In the genomic region with DNA sequence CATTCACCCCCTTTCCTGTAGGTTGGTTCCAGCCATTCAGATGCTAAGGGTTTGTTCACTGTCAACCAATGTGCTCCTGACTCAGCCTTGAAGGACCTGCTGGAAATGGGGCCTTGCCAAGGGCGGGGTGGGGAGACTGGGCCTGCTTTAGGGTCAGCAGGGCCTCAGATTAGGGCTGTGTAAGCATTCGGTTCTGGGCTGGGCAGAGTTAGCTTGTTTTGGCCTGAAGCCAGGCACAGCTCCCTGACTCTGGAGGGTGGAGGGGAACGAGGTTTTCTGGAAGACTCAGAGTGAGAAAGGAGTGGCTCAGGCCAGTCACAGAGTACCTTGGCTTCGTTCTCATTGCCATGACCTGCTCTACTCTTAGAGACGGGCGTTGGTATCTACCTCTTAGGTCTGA, we compare ENCODE assay signal across 10 mouse cellular contexts. TPM values are rescaled to one million over a fixed set of nuclear protein-coding genes. Genes with fewer than 3 reads are reported as not detected.
A peak's percentile ranks its signal among the peaks of the same experiment; 100 is the strongest.
DNase-seq lines count a peak whose midpoint lies in the region; ATAC-seq and TF ChIP-seq lines count a peak whose summit lies in the region.
"Had no signal": no experiment of that assay in that cellular context is flagged by ENCODE, and none has a peak within 500 bp of the region (broad histone marks: within the 10 kb centered on the region; RNA-seq: fewer than 3 reads in every experiment).

No protein-coding gene starts in this region.

- intact Hi-C loops in left cerebral cortex, adult 2 months (cut with DNase I) = no loop called here

- H3K4me2 ChIP-seq in forebrain, embryonic 14.5 days (ENCODE audit: low read length) = no peak overlapping the region
- no peak overlapping the region for H3K4me2 ChIP-seq in heart, embryonic 14.5 days (ENCODE audit: low read length)
- H3K4me2 ChIP-seq in lung, embryonic 14.5 days = no peak overlapping the region
- H3K4me2 ChIP-seq: limb, embryonic 15.5 days had no signal

- no peak for ATAC-seq in forebrain, embryonic 14.5 days
- peak; percentile 67 for ATAC-seq in heart, embryonic 14.5 days (ENCODE audit: insufficient number of reproducible peaks, insufficient read depth, low FRiP score, low read depth)
- ATAC-seq in lung, embryonic 14.5 days (ENCODE audit: insufficient read depth) = peak; percentile 92

- no peak overlapping the region for H3K4me3 ChIP-seq in forebrain, embryonic 10.5 days
- no peak overlapping the region for H3K4me3 ChIP-seq in forebrain, embryonic 14.5 days (ENCODE audit: low read depth, low read length)
- H3K4me3 ChIP-seq in heart, embryonic 14.5 days (ENCODE audit: control insufficient read depth in 1 of 2, insufficient read depth in 1 of 2, low read depth in 1 of 2, low read length in 2 of 2) = no peak overlapping the region
- no peak overlapping the region for H3K4me3 ChIP-seq in lung, embryonic 14.5 days (ENCODE audit: low read depth, low read length)
- H3K4me3 ChIP-seq in left cerebral cortex, adult 2 months = no peak overlapping the region
- H3K4me3 ChIP-seq: limb, embryonic 15.5 days had no signal

- H3K27me3 ChIP-seq in forebrain, embryonic 10.5 days (ENCODE audit: poor library complexity, severe bottlenecking) = no peaks in the 10 kb centered on the region
- no peaks in the 10 kb centered on the region for H3K27me3 ChIP-seq in forebrain, embryonic 14.5 days (replicated peaks; ENCODE audit: control insufficient read depth, insufficient read depth, low read length)
- no peaks in the 10 kb centered on the region for H3K27me3 ChIP-seq in heart, embryonic 14.5 days (ENCODE audit: control insufficient read depth, insufficient read depth, low read length)
- H3K27me3 ChIP-seq in lung, embryonic 14.5 days (ENCODE audit: insufficient read depth, low read length) = no peaks in the 10 kb centered on the region
- H3K27me3 ChIP-seq: limb, embryonic 15.5 days had no signal

- H3K36me3 ChIP-seq in forebrain, embryonic 10.5 days (replicated peaks) = no peaks in the 10 kb centered on the region
- H3K36me3 ChIP-seq in forebrain, embryonic 14.5 days (ENCODE audit: control insufficient read depth, insufficient read depth, low read length) = peaks cover 33% of the 10 kb centered on the region
- H3K36me3 ChIP-seq in heart, embryonic 14.5 days (ENCODE audit: control insufficient read depth, insufficient read depth, low read length) = no peaks in the 10 kb centered on the region
- no peaks in the 10 kb centered on the region for H3K36me3 ChIP-seq in lung, embryonic 14.5 days (ENCODE audit: insufficient read depth)
- H3K36me3 ChIP-seq: limb, embryonic 15.5 days had no signal

- no peak for TF ChIP-seq CTCF in lung, embryonic 14.5 days (IDR thresholded peaks at IDR 0.05; ENCODE audit: low read depth)
- no peak for TF ChIP-seq CTCF in left cerebral cortex, adult 2 months (IDR thresholded peaks at IDR 0.05)

- 0 out of 2 replicates have a peak overlapping the region, but pooled peaks have one; percentile 16 for H3K27ac ChIP-seq in forebrain, embryonic 10.5 days
- no peak overlapping the region for H3K27ac ChIP-seq in forebrain, embryonic 14.5 days (ENCODE audit: low read depth, low read length)
- H3K27ac ChIP-seq in heart, embryonic 14.5 days (replicated peaks in 1 of 2; ENCODE audit: control insufficient read depth in 1 of 2, insufficient read depth in 1 of 2, low read depth in 2 of 2, low read length in 2 of 2) = no peak overlapping the region
- H3K27ac ChIP-seq in lung, embryonic 14.5 days (ENCODE audit: low read depth) = no peak overlapping the region
- no peak overlapping the region for H3K27ac ChIP-seq in left cerebral cortex, adult 2 months
- H3K27ac ChIP-seq: limb, embryonic 15.5 days had no signal

- DNase-seq in forebrain, embryonic 10.5 days (ENCODE audit: extremely low spot score, low spot score) = no peak
- no peak for DNase-seq in forebrain, embryonic 14.5 days (ENCODE audit: low spot score)
- DNase-seq in MN1 (ENCODE audit: low spot score) = peak; percentile 39
- DNase-seq in lung, embryonic 14.5 days = peak; percentile 63
- no peak for DNase-seq in left cerebral cortex, adult 2 months (ENCODE audit: extremely low spot score in 1 of 2, low spot score in 2 of 2)
- DNase-seq in embryo, embryonic 10.5 days (ENCODE audit: low spot score) = no peak
- no peak for DNase-seq in thymus, postnatal 4 days

- WGBS in forebrain, embryonic 10.5 days = 79% methylated on average over 6 of the region's 6 CpGs
- WGBS in forebrain, embryonic 14.5 days = 61% methylated on average over 6 of the region's 6 CpGs
- WGBS in heart, embryonic 14.5 days = 46% methylated on average over 6 of the region's 6 CpGs
- WGBS in lung, embryonic 14.5 days = 33% methylated on average over 6 of the region's 6 CpGs

- no peak overlapping the region for H3K9ac ChIP-seq in forebrain, embryonic 14.5 days (ENCODE audit: low read length)
- no peak overlapping the region for H3K9ac ChIP-seq in heart, embryonic 14.5 days (ENCODE audit: low read length)
- H3K9ac ChIP-seq in lung, embryonic 14.5 days = no peak overlapping the region
- H3K9ac ChIP-seq: limb, embryonic 15.5 days had no signal

- H3K4me1 ChIP-seq in forebrain, embryonic 10.5 days = peaks cover 28% of the 10 kb centered on the region
- H3K4me1 ChIP-seq in forebrain, embryonic 14.5 days (ENCODE audit: control insufficient read depth, insufficient read depth, low read length) = peaks cover 21% of the 10 kb centered on the region
- H3K4me1 ChIP-seq in heart, embryonic 14.5 days (ENCODE audit: control insufficient read depth in 2 of 2, insufficient read depth in 2 of 2, low read length in 2 of 2) = peaks cover 7 to 9% of the 10 kb centered on the region in 2 experiments; a peak in 3 of 4 replicates
- H3K4me1 ChIP-seq in lung, embryonic 14.5 days (ENCODE audit: insufficient read depth) = peaks cover 6% of the 10 kb centered on the region

- no peaks in the 10 kb centered on the region for H3K9me3 ChIP-seq in forebrain, embryonic 10.5 days
- H3K9me3 ChIP-seq in forebrain, embryonic 14.5 days (replicated peaks; ENCODE audit: control insufficient read depth, low read length) = no peaks in the 10 kb centered on the region
- H3K9me3 ChIP-seq in heart, embryonic 14.5 days (ENCODE audit: control insufficient read depth, low read length) = no peaks in the 10 kb centered on the region
- H3K9me3 ChIP-seq in lung, embryonic 14.5 days (ENCODE audit: low read depth, low read length) = no peaks in the 10 kb centered on the region
- H3K9me3 ChIP-seq: limb, embryonic 15.5 days had no signal

RNA-seq across cellular contexts. Expression of a gene that starts 35.9 kb away (rescaled TPM):
- polyA plus RNA-seq in forebrain, embryonic 10.5 days (2016; fragmentation: Nextera tagmentation; extraction: Ambion mirVana) = 3.4 and 3.9 TPM in 2 replicates
- polyA plus RNA-seq in forebrain, embryonic 14.5 days (2014; fragmentation: Nextera tagmentation; extraction: Ambion mirVana) = 25.8 and 30.7 TPM in 2 replicates
- 4.1 and 4.2 TPM in 2 replicates for polyA plus RNA-seq in heart, embryonic 14.5 days (2014; fragmentation: Nextera tagmentation; extraction: Ambion mirVana)
- 0.60 and 0.61 TPM in 2 replicates for polyA plus RNA-seq in lung, embryonic 14.5 days (2014; fragmentation: Nextera tagmentation; extraction: Ambion mirVana)
- 100 to 1,000 TPM; 118 to 121 TPM for total RNA-seq in left cerebral cortex, adult 2 months (2021)
- total RNA-seq: neutrophil, adult 5-6 weeks had no signal

Comparison
In these comparisons a context has a peak if more than half of its experiments do, and no peak if none do; other contexts are left out.
1. DNase-seq: peak in MN1 (single experiment) and lung, embryonic 14.5 days (single experiment); none in forebrain, embryonic 10.5 days (single experiment), forebrain, embryonic 14.5 days (single experiment), left cerebral cortex, adult 2 months (0 of 2), embryo, embryonic 10.5 days (single experiment) and thymus, postnatal 4 days (single experiment).